Mouse (Mus musculus) embryonic fibroblast, embryonic 13.5 days (primary cell): ENCODE data around the gene P4ha2. TPM values are rescaled to one million over a fixed set of nuclear protein-coding genes. Genes with fewer than 3 reads are reported as not detected.
A peak's percentile ranks its signal among the peaks of the same experiment; 100 is the strongest.

ENCODE experiments used
- H3K27ac ChIP-seq: 2 replicates; pipeline ENCODE4 v1.5.1; 2012; ENCODE audit warnings: low read length, control low read depth, inconsistent platforms; ENCODE audit not compliant: insufficient read depth
- H3K4me1 ChIP-seq: 2 replicates; pipeline ENCODE4 v1.6.1; 2011; ENCODE audit warnings: low read length; ENCODE audit not compliant: control insufficient read depth, insufficient read depth
- H3K4me3 ChIP-seq: 2 replicates; pipeline ENCODE4 v1.5.1; 2011; ENCODE audit warnings: mild to moderate bottlenecking, control low read depth, low read length; ENCODE audit not compliant: insufficient read depth
- CTCF ChIP-seq: IDR thresholded peaks from 2 replicates; pipeline ENCODE4 v1.5.1; 2011; ENCODE audit warnings: mild to moderate bottlenecking, control low read depth, low read length, moderate library complexity, borderline replicate concordance; ENCODE audit not compliant: insufficient read depth
- POLR2A ChIP-seq: IDR thresholded peaks from 2 replicates; pipeline ENCODE4 v1.6.1; 2011; ENCODE audit warnings: low read depth, mild to moderate bottlenecking, control low read depth, low read length, moderate library complexity
- polyA plus RNA-seq: library from polyadenylated mRNA; stranded (reverse); fragments of >200 nt; gene quantifications from 2 replicates; pipeline ENCODE4 v1.2.4, GENCODE M21; 2011; ENCODE audit warnings: low read depth; ENCODE audit not compliant: missing spikeins, insufficient read length

The P4ha2 gene
- polyA plus RNA-seq, 1 experiment, result 76.7 TPM

- no peak overlapping the region for H3K4me3 ChIP-seq
- no peak overlapping the region for H3K27ac ChIP-seq
Observed at GRCm38 (mm10) chr11:54084976-54085375, 14.9 kb upstream of the P4ha2 start.

GRCm38 (mm10) chr11:54085816-54086215 lies 14.1 kb upstream of the P4ha2 start:
- no peak for TF ChIP-seq CTCF
- no peak for TF ChIP-seq POLR2A
- H3K27ac ChIP-seq, result no peak overlapping the region

More at GRCm38 (mm10) chr11:54084976-54085375, 14.9 kb upstream of the P4ha2 start:
- 0 out of 2 replicates have a peak, but pooled peaks cover under 1% of the 10 kb centered on the region for H3K4me1 ChIP-seq
- no peak for TF ChIP-seq POLR2A
- no peak for TF ChIP-seq CTCF

GRCm38 (mm10) chr11:54088253-54088946 lies 11.5 kb upstream of the P4ha2 start:
- Histone ChIP-seq H3K4me3 (no peak overlapping the region), H3K4me1 (0 out of 2 replicates have a peak, but pooled peaks cover 5% of the 10 kb centered on the region), H3K27ac (no peak overlapping the region)
- TF ChIP-seq POLR2A (no peak), CTCF (no peak)

More at GRCm38 (mm10) chr11:54085816-54086215, 14.1 kb upstream of the P4ha2 start:
- Histone ChIP-seq H3K4me1 (0 out of 2 replicates have a peak, but pooled peaks cover 2% of the 10 kb centered on the region), H3K4me3 (no peak overlapping the region)

- TF ChIP-seq CTCF (no peak), POLR2A (no peak)
- Histone ChIP-seq H3K4me1 (0 out of 2 replicates have a peak, but pooled peaks cover 5% of the 10 kb centered on the region), H3K4me3 (no peak overlapping the region), H3K27ac (no peak overlapping the region)
Observed at GRCm38 (mm10) chr11:54088947-54089317, 11.0 kb upstream of the P4ha2 start.

GRCm38 (mm10) chr11:54090091-54090879 lies 9.6 kb upstream of the P4ha2 start:
- H3K4me1 ChIP-seq, result 0 out of 2 replicates have a peak, but pooled peaks cover 5% of the 10 kb centered on the region
- no peak for TF ChIP-seq POLR2A
- TF ChIP-seq CTCF, result no peak
- peak overlapping the region; percentile 70 for H3K27ac ChIP-seq
- no peak overlapping the region for H3K4me3 ChIP-seq

- H3K27ac ChIP-seq, result no peak overlapping the region
Observed at GRCm38 (mm10) chr11:54091726-54092125, 8.2 kb upstream of the P4ha2 start.

GRCm38 (mm10) chr11:54092188-54092587 lies 7.7 kb upstream of the P4ha2 start:
- Histone ChIP-seq H3K4me1 (0 out of 2 replicates have a peak, but pooled peaks cover 5% of the 10 kb centered on the region), H3K4me3 (no peak overlapping the region), H3K27ac (no peak overlapping the region)
- TF ChIP-seq POLR2A, result no peak
- TF ChIP-seq CTCF, result no peak

More at GRCm38 (mm10) chr11:54091726-54092125, 8.2 kb upstream of the P4ha2 start:
- TF ChIP-seq CTCF, result no peak
- H3K4me1 ChIP-seq, result 0 out of 2 replicates have a peak, but pooled peaks cover 5% of the 10 kb centered on the region
- no peak overlapping the region for H3K4me3 ChIP-seq

GRCm38 (mm10) chr11:54093000-54093399 lies 6.9 kb upstream of the P4ha2 start:
- TF ChIP-seq CTCF (peak; percentile 67; the same call in 1 of the 2 replicates), POLR2A (no peak)
- H3K4me3 ChIP-seq, result no peak overlapping the region
- 0 out of 2 replicates have a peak, but pooled peaks cover 5% of the 10 kb centered on the region for H3K4me1 ChIP-seq
- H3K27ac ChIP-seq, result no peak overlapping the region

GRCm38 (mm10) chr11:54100692-54101591 lies 1.0 kb downstream of the P4ha2 start:
- Histone ChIP-seq H3K4me1 (0 out of 2 replicates have a peak, but pooled peaks cover 2% of the 10 kb centered on the region), H3K4me3 (peak overlapping the region; percentile 60), H3K27ac (no peak overlapping the region)
- TF ChIP-seq CTCF (no peak), POLR2A (peak; percentile 55)
